Mouse (Mus musculus): ENCODE data around the gene Olfr571. TPM values are rescaled to one million over a fixed set of nuclear protein-coding genes. Genes with fewer than 3 reads are reported as not detected.

Gene Olfr571
- total and polyA plus RNA-seq, 3 experiments: not detected

DNA sequence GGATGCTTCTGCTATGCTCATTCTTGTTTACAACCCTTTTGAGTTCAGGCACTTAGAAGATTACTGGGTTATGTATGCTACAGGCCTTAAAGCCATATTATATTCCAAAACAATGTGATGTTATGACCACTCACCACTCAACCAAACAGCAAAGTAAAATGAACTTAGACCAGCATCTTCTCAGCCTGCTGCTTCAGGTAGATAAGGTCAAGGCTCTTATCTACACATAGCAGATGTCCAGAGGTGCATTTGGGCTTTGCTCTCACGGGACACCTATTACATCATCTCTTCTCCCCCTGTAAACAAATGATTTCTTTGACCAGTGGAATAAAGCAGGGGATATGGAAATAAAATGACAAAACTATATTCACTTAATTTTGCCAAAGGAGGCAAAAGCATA, 41.3 kb upstream of the Olfr571 start, which contains the start of gene Olfr575:
TSS of gene Olfr575 (minus strand) at position 183 of the 400 bp plus-strand sequence.
- no peaks in the 10 kb centered on the region for H3K4me1 ChIP-seq (ENCODE audit: control insufficient read depth in 1 of 2, insufficient read depth in 2 of 2, low read length in 2 of 2)
- no peaks in the 10 kb centered on the region for H3K27me3 ChIP-seq (ENCODE audit: control insufficient read depth in 1 of 2, insufficient read depth in 2 of 2, low read length in 2 of 2)
- no peak for DNase-seq (ENCODE audit: low read depth, low spot score)
- peak; percentile 31; the same call in 1 of the 2 replicates for TF ChIP-seq TCF12 (IDR thresholded peaks at IDR 0.05; ENCODE audit: low read depth, low read length)
- no peak for TF ChIP-seq MYB (IDR thresholded peaks at IDR 0.05; ENCODE audit: low read depth, low read length)
- no peak within 1 kb of the TSS for H3K27ac ChIP-seq (ENCODE audit: control insufficient read depth, low read depth, low read length)
- H3K9ac ChIP-seq (ENCODE audit: control insufficient read depth, low read depth, low read length, poor library complexity, severe bottlenecking): no peak within 1 kb of the TSS
- H3K36me3 ChIP-seq (ENCODE audit: control insufficient read depth in 1 of 2, insufficient read depth in 2 of 2, low read length in 2 of 2): no peaks in the 10 kb centered on the region
- no peaks in the 10 kb centered on the region for H3K9me3 ChIP-seq (replicated peaks; ENCODE audit: insufficient read depth, low read length)
- no peak within 1 kb of the TSS for H3K4me3 ChIP-seq (ENCODE audit: control insufficient read depth in 1 of 2, insufficient read depth in 1 of 2, low read depth in 2 of 2, low read length in 2 of 2)
- no peaks in the 10 kb centered on the region for H3K79me2 ChIP-seq (ENCODE audit: control insufficient read depth, insufficient read depth, low read length, poor library complexity)

DNA sequence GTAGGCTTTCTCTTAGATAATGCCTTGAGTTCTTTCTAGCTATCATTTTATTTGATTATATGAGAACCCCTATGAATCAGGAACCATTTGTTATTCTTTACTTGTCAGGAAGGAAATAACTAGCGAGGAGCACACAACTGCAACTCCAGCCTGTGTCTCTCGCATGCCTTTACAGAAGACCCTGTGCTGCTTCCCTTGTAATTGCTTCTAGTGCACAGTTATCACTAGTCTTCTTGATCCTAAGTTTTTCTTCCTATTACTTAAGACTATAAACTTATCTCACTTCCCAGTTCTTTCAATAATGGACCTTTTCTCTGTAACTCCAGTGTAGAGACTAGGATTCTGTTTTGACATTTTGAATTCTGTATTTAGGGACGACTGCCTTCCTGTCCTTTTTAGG, 40.8 kb upstream of the Olfr571 start:
- no peak for DNase-seq (ENCODE audit: low read depth, low spot score)
- TF ChIP-seq POLR2AphosphoS2 (IDR thresholded peaks at IDR 0.05; ENCODE audit: low read length) (no peak), ZNF384 (IDR thresholded peaks at IDR 0.05; ENCODE audit: low read depth, low read length) (no peak), SMC3 (IDR thresholded peaks at IDR 0.05; ENCODE audit: low read depth, low read length) (no peak), ZKSCAN1 (IDR thresholded peaks at IDR 0.05; ENCODE audit: low read depth, low read length) (no peak), SIN3A (IDR thresholded peaks at IDR 0.05; ENCODE audit: low read length) (no peak), TBP (IDR thresholded peaks at IDR 0.05; ENCODE audit: low read depth, low read length) (no peak), RAD21 (IDR thresholded peaks at IDR 0.05; ENCODE audit: low read depth, low read length) (no peak), ETS1 (IDR thresholded peaks at IDR 0.05; ENCODE audit: low read depth, low read length) (no peak), USF2 (IDR thresholded peaks at IDR 0.05; ENCODE audit: borderline replicate concordance in 1 of 2, insufficient read depth in 1 of 2, low read depth in 1 of 2, low read length in 2 of 2) (no peak), ZMIZ1 (IDR thresholded peaks at IDR 0.05; ENCODE audit: low read depth, low read length) (no peak), POLR2A (IDR thresholded peaks at IDR 0.05; ENCODE audit: control insufficient read depth in 1 of 2, insufficient read depth in 1 of 2, low read depth in 1 of 2, low read length in 2 of 2, poor library complexity in 1 of 2) (no peak)
- Histone ChIP-seq H3K9me3 (replicated peaks; ENCODE audit: insufficient read depth, low read length) (no peaks in the 10 kb centered on the region), H3K9ac (ENCODE audit: control insufficient read depth, low read depth, low read length, poor library complexity, severe bottlenecking) (no peak overlapping the region), H3K4me1 (ENCODE audit: control insufficient read depth in 1 of 2, insufficient read depth in 2 of 2, low read length in 2 of 2) (no peaks in the 10 kb centered on the region), H3K27ac (ENCODE audit: control insufficient read depth, low read depth, low read length) (no peak overlapping the region), H3K27me3 (ENCODE audit: control insufficient read depth in 1 of 2, insufficient read depth in 2 of 2, low read length in 2 of 2) (no peaks in the 10 kb centered on the region), H3K79me2 (ENCODE audit: control insufficient read depth, insufficient read depth, low read length, poor library complexity) (no peaks in the 10 kb centered on the region), H3K4me3 (ENCODE audit: control insufficient read depth in 1 of 2, insufficient read depth in 1 of 2, low read depth in 2 of 2, low read length in 2 of 2) (no peak overlapping the region), H3K36me3 (ENCODE audit: control insufficient read depth in 1 of 2, insufficient read depth in 2 of 2, low read length in 2 of 2) (no peaks in the 10 kb centered on the region)

DNA sequence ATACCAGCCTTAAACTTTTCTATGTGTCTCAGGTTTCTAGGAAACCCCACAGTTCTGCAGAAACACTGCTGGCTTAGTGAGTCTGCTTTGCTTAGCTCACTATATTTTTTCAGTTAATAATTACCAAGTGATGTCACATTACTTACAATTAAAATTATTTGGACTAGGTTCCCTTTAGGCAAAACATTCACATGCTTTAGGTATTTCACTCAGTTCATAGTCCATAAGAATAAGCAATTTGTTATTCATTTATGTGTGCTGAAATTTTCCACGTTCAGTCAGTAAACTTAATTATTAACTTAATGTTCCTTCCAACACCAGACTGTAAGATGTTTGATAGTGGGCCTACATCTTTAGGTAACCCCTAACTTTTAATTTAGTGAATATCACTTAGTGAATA, 33.4 kb upstream of the Olfr571 start:
- H3K27ac ChIP-seq (ENCODE audit: control insufficient read depth, low read depth, low read length): no peak overlapping the region
- no peaks in the 10 kb centered on the region for H3K36me3 ChIP-seq (ENCODE audit: control insufficient read depth in 1 of 2, insufficient read depth in 2 of 2, low read length in 2 of 2)
- H3K4me1 ChIP-seq (ENCODE audit: control insufficient read depth in 1 of 2, insufficient read depth in 2 of 2, low read length in 2 of 2): no peaks in the 10 kb centered on the region
- no peaks in the 10 kb centered on the region for H3K27me3 ChIP-seq (ENCODE audit: control insufficient read depth in 1 of 2, insufficient read depth in 2 of 2, low read length in 2 of 2)
- H3K79me2 ChIP-seq (ENCODE audit: control insufficient read depth, insufficient read depth, low read length, poor library complexity): no peaks in the 10 kb centered on the region
- no peaks in the 10 kb centered on the region for H3K9me3 ChIP-seq (replicated peaks; ENCODE audit: insufficient read depth, low read length)
- no peak overlapping the region for H3K9ac ChIP-seq (ENCODE audit: control insufficient read depth, low read depth, low read length, poor library complexity, severe bottlenecking)
- DNase-seq (ENCODE audit: low read depth, low spot score): no peak
- H3K4me3 ChIP-seq (ENCODE audit: control insufficient read depth in 1 of 2, insufficient read depth in 1 of 2, low read depth in 2 of 2, low read length in 2 of 2): no peak overlapping the region
- TF ChIP-seq CHD1 (IDR thresholded peaks at IDR 0.05; ENCODE audit: low read depth, low read length) (no peak), ZNF384 (IDR thresholded peaks at IDR 0.05; ENCODE audit: low read depth, low read length) (no peak), RCOR1 (IDR thresholded peaks at IDR 0.05; ENCODE audit: low read depth, low read length) (no peak), E2F4 (IDR thresholded peaks at IDR 0.05; ENCODE audit: borderline replicate concordance, low read depth, low read length) (no peak), ZKSCAN1 (IDR thresholded peaks at IDR 0.05; ENCODE audit: low read depth, low read length) (no peak), USF1 (IDR thresholded peaks at IDR 0.05; ENCODE audit: low read depth, low read length) (no peak), ETS1 (IDR thresholded peaks at IDR 0.05; ENCODE audit: low read depth, low read length) (no peak), USF2 (IDR thresholded peaks at IDR 0.05; ENCODE audit: borderline replicate concordance in 1 of 2, insufficient read depth in 1 of 2, low read depth in 1 of 2, low read length in 2 of 2) (no peak), ELF1 (IDR thresholded peaks at IDR 0.05; ENCODE audit: low read depth, low read length) (no peak), KAT2A (conservative IDR thresholded peaks at IDR 0.05; ENCODE audit: low read depth, low read length) (no peak), MXI1 (IDR thresholded peaks at IDR 0.05; ENCODE audit: low read depth, low read length) (no peak), MAX (IDR thresholded peaks at IDR 0.05; ENCODE audit: low read length) (no peak), CTCF (IDR thresholded peaks at IDR 0.05 in 2 of 3, conservative IDR thresholded peaks at IDR 0.05 in 1 of 3; ENCODE audit: control insufficient read depth in 1 of 3, insufficient read depth in 1 of 3, low read depth in 2 of 3, low read length in 3 of 3, poor library complexity in 1 of 3, severe bottlenecking in 1 of 3) (no peak), POLR2A (IDR thresholded peaks at IDR 0.05; ENCODE audit: control insufficient read depth in 1 of 2, insufficient read depth in 1 of 2, low read depth in 1 of 2, low read length in 2 of 2, poor library complexity in 1 of 2) (no peak)
